Mouse (Mus musculus) kidney, postnatal 10 days (tissue): Measurements from ENCODE around the gene Gbx1.

Experiments
- DNase-seq: peaks from one replicate; pipeline ENCODE4 v3.0.0; 2021; ENCODE audit warnings: mixed read lengths

Gene Gbx1

DNA sequence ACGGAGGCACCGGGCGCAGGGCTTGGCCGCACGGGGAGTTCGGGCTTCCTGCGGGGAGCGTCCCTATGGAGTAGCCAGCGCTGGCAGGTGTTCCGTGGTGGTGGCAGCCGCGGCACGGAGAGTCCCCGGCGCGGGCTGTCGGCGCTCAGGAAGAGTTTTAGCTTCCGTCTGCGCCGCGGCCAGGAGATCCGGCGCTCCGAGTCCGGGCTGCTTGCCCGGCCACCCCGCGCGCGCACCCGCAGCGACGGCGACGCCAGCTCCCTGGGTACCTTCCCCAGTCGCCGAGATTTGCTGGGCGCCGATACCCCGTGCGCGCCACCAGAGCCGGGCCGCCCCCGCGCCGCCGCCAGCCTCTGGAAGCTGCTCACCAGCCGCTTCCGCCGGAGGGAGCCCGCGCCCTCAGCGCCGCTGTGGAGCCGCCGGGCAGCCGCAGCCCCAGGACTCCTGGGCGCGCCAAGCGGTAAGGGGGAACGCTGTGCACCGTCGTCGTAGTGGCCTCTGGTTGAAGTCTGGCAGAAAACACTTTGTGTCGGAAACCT lies 52.2 kb downstream of the Gbx1 start:
- peak; percentile 73 for DNase-seq

DNA sequence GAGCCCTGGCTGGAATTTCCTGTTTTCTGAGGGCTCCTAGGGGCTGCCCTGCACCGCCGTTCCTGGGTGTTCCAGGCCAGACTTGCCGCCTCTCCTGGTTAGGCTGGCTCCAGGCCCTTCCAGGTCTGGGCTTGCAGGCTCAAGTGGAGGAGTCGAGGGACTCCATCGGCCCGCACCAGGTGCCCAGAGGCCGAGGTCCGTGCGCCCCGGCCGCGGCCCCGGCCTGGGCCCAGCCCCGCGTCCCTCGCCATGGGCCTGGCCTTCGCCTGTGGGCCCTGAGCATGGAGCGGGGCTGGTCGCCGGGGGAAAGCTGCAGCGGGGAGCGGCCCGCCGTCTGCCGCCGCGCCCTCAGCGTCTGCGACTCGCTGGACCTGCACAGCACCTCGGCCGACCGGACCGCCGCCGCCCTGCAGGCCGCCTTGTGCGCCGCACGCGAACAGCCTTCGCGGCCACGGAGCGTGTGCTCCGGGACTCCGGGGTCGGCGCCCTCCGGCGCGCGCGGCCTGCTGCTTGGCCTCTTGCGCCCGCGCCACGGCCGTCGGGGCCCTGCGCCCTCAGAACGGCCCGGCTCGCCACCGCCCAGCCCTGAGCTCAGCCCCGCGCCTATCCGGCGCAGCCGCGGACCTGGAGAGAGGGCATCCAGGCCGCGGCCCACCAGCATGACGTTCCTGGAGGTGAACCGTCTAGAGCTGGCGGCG lies 52.8 kb downstream of the Gbx1 start:
- DNase-seq, result peak; percentile 56

GRCm38 (mm10) chr5:24472884-24473619 lies 54.0 kb downstream of the Gbx1 start:
- DNase-seq, result no peak

GRCm38 (mm10) chr5:24470600-24470999 lies 56.4 kb downstream of the Gbx1 start:
- DNase-seq, result peak; percentile 90

GRCm38 (mm10) chr5:24466762-24467161 lies 60.2 kb downstream of the Gbx1 start:
- no peak for DNase-seq

- DNase-seq, result no peak
Measured at GRCm38 (mm10) chr5:24455613-24456012, 71.4 kb downstream of the Gbx1 start.

- DNase-seq, result no peak
Measured at GRCm38 (mm10) chr5:24455076-24455475, 71.9 kb downstream of the Gbx1 start.

DNA sequence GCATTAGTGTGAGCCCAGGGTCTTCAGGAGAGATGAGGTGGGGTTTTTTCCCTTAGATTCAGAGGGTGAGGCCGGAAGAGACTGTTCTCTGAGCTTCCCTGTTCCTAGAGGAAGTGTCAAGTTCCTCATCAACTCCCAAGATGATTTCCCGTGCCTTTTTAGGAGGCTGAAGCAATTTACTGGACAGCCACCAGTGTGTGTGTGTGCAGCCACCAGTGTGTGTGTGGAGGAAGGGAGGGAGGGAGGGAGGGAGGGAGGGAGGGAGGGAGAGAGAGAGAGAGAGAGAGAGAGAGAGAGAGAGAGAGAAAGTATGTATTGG lies 73.1 kb downstream of the Gbx1 start:
- no peak for DNase-seq

DNA sequence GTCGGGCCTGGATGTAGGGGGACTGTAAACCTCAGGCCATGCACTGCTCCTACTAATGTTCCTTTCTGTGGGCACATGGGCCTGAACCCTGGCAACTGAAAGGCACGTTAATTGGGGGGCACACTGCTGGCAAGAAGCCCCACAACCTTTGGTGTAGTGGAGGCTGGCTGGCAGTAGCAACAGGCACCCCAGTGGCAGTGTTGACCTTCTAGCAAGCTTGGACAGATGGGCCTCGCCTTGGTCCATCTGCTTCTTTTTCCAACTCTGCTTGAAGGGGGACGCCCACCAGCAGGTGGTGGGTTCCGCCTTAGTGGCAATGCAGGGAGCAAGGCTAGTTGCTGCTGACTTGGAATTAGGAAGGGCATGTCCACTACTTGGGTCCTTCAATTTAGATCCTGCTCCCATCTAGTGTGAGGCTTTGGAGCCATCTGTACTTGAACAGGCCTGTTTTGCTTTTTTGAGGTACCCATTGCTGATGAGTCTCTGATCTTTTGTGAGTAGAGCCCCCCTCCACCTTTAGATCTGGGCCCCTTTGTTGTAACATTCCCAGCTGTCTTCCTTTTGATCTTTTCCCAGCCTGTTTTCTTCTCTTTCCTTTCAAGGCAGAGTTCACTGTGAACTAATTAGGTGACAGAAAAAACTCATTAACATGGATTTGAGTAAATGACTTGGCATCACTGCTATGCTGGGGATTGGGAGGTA lies 73.6 kb downstream of the Gbx1 start:
- DNase-seq, result no peak
